Mouse (Mus musculus): ENCODE data around the gene Exph5. TPM values are rescaled to one million over a fixed set of nuclear protein-coding genes. Genes with fewer than 3 reads are reported as not detected.

Exph5 gene
- total RNA-seq, 2 experiments from 2014 or later, result not detected

GRCm38 (mm10) chr9:53349211-53349610, 47.7 kb downstream of the Exph5 start:
- no peak for ATAC-seq (replicated peaks; ENCODE audit: low FRiP score, low TSS enrichment, poor library complexity, severe bottlenecking)

- ATAC-seq (replicated peaks; ENCODE audit: low FRiP score, low TSS enrichment, poor library complexity, severe bottlenecking), result no peak
Measured at GRCm38 (mm10) chr9:53350331-53350730, 48.9 kb downstream of the Exph5 start.

- no peak for ATAC-seq (replicated peaks; ENCODE audit: low FRiP score, low TSS enrichment, poor library complexity, severe bottlenecking)
Measured at GRCm38 (mm10) chr9:53351899-53352298, 50.4 kb downstream of the Exph5 start.

DNA sequence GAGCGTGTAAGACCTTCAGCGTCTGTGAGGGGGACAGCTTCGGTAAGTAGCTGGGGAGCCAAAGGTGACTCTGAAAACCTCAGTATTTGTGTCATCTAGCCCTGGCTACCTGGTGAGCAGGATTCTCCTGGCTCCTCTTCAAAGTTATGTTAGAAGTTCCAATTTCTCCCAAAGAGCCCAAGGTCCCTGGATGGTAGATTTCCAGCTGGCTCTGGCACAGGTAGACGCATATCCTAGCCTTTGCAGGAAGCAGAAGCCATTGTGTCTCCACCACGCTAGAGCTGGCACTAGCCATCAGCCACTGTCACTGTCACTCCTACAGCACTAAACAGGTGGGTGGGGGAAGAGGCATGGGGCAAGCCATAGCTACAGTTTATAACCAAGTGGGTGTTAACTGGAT, 51.7 kb downstream of the Exph5 start:
- ATAC-seq (replicated peaks; ENCODE audit: low FRiP score, low TSS enrichment, poor library complexity, severe bottlenecking), result no peak

GRCm38 (mm10) chr9:53356219-53357155, 55.0 kb downstream of the Exph5 start:
- ATAC-seq (replicated peaks; ENCODE audit: low FRiP score, low TSS enrichment, poor library complexity, severe bottlenecking), result peak; percentile 52

- ATAC-seq (replicated peaks; ENCODE audit: low FRiP score, low TSS enrichment, poor library complexity, severe bottlenecking), result no peak
Measured at GRCm38 (mm10) chr9:53371339-53371738, 69.9 kb downstream of the Exph5 start.

GRCm38 (mm10) chr9:53375907-53376306, 74.4 kb downstream of the Exph5 start:
- ATAC-seq (replicated peaks; ENCODE audit: low FRiP score, low TSS enrichment, poor library complexity, severe bottlenecking), result no peak

DNA sequence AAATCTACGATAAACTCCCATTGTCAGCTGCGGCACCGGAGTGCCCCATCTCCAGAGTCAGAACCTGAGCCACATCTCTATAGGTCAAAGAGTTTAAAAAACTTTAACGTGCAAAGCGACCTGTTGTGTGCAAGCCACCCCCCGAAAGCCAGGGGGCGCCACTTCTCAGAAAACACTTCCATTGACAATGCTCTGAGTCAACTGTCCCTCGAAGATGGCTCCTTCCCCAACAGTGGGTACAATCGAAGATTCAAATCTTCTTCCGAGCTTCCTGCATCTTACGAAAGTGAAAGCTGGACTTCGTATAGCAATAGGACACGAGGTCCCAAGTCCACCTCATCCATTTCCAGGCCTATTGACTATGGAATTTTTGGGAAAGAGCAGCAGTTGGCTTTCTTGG, 75.3 kb downstream of the Exph5 start:
- ATAC-seq (replicated peaks; ENCODE audit: low FRiP score, low TSS enrichment, poor library complexity, severe bottlenecking), result peak; percentile 57; the same call in 1 of the 2 replicates

DNA sequence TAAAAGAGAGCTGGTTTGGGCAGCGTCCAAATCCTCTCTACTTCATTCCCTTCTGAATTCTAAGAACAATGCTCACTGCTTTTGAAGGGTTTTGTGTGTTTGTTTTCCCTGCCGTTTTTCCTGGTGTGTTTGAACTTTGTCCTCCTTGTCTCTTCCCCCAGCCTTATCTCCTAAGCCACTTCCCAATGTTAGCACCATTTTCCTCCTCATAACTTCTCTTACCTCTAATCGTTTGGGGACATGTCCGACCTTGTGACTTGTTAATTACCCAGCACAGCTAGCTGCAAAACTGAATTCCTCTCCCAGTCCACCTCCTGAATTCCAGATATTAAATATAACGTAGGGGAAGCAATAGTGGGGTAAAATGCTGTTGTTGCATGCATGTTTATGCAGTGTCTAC, 76.1 kb downstream of the Exph5 start:
- no peak for ATAC-seq (replicated peaks; ENCODE audit: low FRiP score, low TSS enrichment, poor library complexity, severe bottlenecking)

GRCm38 (mm10) chr9:53378171-53378570, 76.7 kb downstream of the Exph5 start:
- ATAC-seq (replicated peaks; ENCODE audit: low FRiP score, low TSS enrichment, poor library complexity, severe bottlenecking), result no peak

DNA sequence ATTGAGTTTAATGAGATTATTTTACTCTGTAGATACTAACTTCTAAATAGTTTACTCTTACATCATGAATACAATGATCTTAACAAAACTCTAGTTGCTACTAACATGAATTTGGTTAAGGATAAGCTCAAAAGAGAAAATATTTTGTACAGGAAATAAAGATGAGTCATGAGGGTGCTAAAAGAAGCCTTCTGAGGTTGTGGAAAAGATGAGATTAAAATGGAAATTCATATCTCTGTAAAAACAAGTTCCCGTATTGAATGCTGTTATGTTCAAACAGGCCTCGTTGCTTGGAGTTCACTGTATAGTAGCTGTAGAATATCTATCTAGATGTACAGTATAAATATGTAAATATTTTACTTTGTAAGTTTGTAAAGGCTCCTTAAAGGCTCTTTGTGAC, 79.1 kb downstream of the Exph5 start:
- ATAC-seq (replicated peaks; ENCODE audit: low FRiP score, low TSS enrichment, poor library complexity, severe bottlenecking), result no peak

GRCm38 (mm10) chr9:53381113-53381615, 79.7 kb downstream of the Exph5 start:
- no peak for ATAC-seq (replicated peaks; ENCODE audit: low FRiP score, low TSS enrichment, poor library complexity, severe bottlenecking)

- ATAC-seq (replicated peaks; ENCODE audit: low FRiP score, low TSS enrichment, poor library complexity, severe bottlenecking), result peak; percentile 68
Measured at GRCm38 (mm10) chr9:53383951-53384866, 82.7 kb downstream of the Exph5 start, which contains the start of gene Kdelc2. Gene Kdelc2, plus strand, starts transcription at chr9:53384025.

GRCm38 (mm10) chr9:53384873-53385272, 83.4 kb downstream of the Exph5 start:
- ATAC-seq (replicated peaks; ENCODE audit: low FRiP score, low TSS enrichment, poor library complexity, severe bottlenecking), result peak; percentile 18; the same call in 1 of the 2 replicates

DNA sequence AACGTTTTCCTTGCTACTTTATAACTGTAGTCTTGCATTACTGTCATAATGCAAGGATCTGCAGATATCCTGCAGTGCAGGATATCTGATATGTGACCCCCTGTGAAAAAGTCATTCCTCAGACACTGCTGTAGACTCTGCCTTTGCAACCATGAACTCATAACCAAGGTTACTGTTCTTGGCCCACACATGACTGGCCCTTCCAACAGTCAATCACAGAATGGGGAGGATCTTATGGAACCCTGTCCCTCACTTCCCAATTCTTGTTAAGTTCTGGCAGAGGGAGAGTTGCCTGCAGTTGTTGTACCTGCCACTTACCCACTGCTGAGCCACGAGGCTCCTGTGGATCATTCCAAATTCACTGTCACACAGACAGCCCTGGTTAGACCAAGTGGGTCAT, 86.0 kb downstream of the Exph5 start:
- no peak for ATAC-seq (replicated peaks; ENCODE audit: low FRiP score, low TSS enrichment, poor library complexity, severe bottlenecking)

DNA sequence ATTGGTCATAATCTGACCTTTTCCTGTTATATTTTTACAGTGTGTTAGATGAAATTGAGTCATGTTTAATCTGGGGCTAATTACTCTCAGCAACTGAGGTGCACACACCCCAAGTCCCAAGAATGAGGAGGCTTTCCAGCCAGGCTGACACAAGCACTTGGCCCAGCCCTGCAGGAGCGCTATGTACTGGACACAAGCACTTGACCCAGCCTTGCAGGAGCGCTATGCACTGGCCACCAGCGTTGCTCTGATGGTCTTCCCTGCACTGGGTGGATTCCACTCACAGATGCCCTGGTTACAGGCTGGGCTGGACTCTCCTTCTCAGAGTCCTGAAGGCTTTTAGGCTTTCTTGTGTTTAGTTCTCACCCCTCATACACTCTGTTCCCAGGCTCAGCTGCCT, 87.6 kb downstream of the Exph5 start:
- ATAC-seq (replicated peaks; ENCODE audit: low FRiP score, low TSS enrichment, poor library complexity, severe bottlenecking), result no peak

DNA sequence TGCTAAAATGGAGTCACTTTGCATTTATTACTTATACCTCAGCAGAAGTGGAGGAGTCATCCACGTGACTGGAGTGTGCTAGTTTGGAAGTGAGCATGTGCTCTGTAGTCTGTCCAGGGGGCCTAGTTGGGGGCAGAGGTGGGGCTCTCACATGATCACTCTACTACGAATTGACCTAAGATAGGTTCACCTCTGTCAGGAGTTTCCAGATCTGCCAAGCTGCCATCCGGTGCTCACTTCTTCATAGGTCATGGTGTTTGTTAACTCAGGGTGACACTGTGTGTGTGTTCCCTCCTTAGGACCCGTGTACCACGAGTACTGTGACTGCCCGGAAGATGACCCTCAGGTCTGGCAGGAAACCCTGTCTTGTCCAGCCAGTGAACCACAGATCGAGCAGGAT, 88.7 kb downstream of the Exph5 start:
- no peak for ATAC-seq (replicated peaks; ENCODE audit: low FRiP score, low TSS enrichment, poor library complexity, severe bottlenecking)

GRCm38 (mm10) chr9:53397685-53398387, 96.4 kb downstream of the Exph5 start:
- no peak for ATAC-seq (replicated peaks; ENCODE audit: low FRiP score, low TSS enrichment, poor library complexity, severe bottlenecking)

DNA sequence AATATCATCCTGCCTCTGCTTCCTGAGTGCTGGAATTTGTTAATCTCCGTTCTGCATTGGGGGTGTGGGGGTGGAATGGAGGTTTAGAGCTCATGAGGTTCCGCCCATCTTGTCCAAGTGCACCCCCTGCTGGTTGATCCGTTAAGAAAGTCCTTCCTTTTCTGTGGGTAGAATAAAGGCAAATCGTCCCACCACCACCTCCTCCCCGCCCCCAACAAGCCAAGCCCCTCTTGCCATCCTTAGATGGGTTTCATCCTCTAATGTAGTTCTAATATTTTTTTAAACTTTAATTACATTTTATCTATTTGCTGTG, 96.9 kb downstream of the Exph5 start:
- ATAC-seq (replicated peaks; ENCODE audit: low FRiP score, low TSS enrichment, poor library complexity, severe bottlenecking), result peak; percentile 81

- ATAC-seq (replicated peaks; ENCODE audit: low FRiP score, low TSS enrichment, poor library complexity, severe bottlenecking), result no peak
Measured at GRCm38 (mm10) chr9:53399537-53399936, 98.1 kb downstream of the Exph5 start.

All from megakaryocyte-erythroid progenitor cell, adult 5-6 weeks (primary cell).